Mouse (Mus musculus): Measurements from ENCODE around the gene Myo6.

- TF ChIP-seq POLR2A (IDR thresholded peaks at IDR 0.05; ENCODE audit: control insufficient read depth in 1 of 2, insufficient read depth in 1 of 2, low read depth in 1 of 2, low read length in 2 of 2, poor library complexity in 1 of 2): no peak
- TF ChIP-seq BHLHE40 (IDR thresholded peaks at IDR 0.05; ENCODE audit: borderline replicate concordance, low read depth, low read length): no peak
- no peak for TF ChIP-seq ZC3H11A (IDR thresholded peaks at IDR 0.05; ENCODE audit: low read depth, low read length)
- TF ChIP-seq CHD2 (IDR thresholded peaks at IDR 0.05; ENCODE audit: low read length): no peak
- no peak for TF ChIP-seq MAX (IDR thresholded peaks at IDR 0.05; ENCODE audit: low read length)
- no peak for TF ChIP-seq CTCF (IDR thresholded peaks at IDR 0.05 in 2 of 3, conservative IDR thresholded peaks at IDR 0.05 in 1 of 3; ENCODE audit: control insufficient read depth in 1 of 3, insufficient read depth in 1 of 3, low read depth in 2 of 3, low read length in 3 of 3, poor library complexity in 1 of 3, severe bottlenecking in 1 of 3)
- no peak for TF ChIP-seq MYC (IDR thresholded peaks at IDR 0.05; ENCODE audit: low read depth, low read length)
- no peak for TF ChIP-seq USF2 (IDR thresholded peaks at IDR 0.05; ENCODE audit: borderline replicate concordance in 1 of 2, insufficient read depth in 1 of 2, low read depth in 1 of 2, low read length in 2 of 2)
- TF ChIP-seq HCFC1 (IDR thresholded peaks at IDR 0.05; ENCODE audit: low read depth, low read length): no peak
- no peak for TF ChIP-seq RCOR1 (IDR thresholded peaks at IDR 0.05; ENCODE audit: low read depth, low read length)
Observed at GRCm38 (mm10) chr9:80306390-80306789, 141.6 kb downstream of the Myo6 start.

All from MEL (cell line).